Mouse (Mus musculus) heart, postnatal 0 days (tissue): Measurements from ENCODE around the gene Actl6b. TPM values are rescaled to one million over a fixed set of nuclear protein-coding genes. Genes with fewer than 3 reads are reported as not detected.
"Not testable (repeated sequence)": the region's sequence is repeated elsewhere in the genome, so short reads cannot be mapped to it uniquely, and the experiment has no call there.

Source experiments
- ATAC-seq: fragments of 200-750 bp; cut with Nextera tagmentation; 2 replicates; pipeline ENCODE4 v1.8.0; 2017; ENCODE audit warnings: low read depth, moderate number of reproducible peaks, moderate library complexity; ENCODE audit not compliant: insufficient read depth
- DNase-seq: peaks from one replicate; pipeline ENCODE4 v3.0.0-alpha.2; 2016; ENCODE audit warnings: low spot score
- H3K27ac ChIP-seq: fragments of 300-500 bp; sonication (generic); 2 replicates; pipeline ENCODE4 v1.5.1; 2014; ENCODE audit warnings: low read depth, mild to moderate bottlenecking
- H3K27me3 ChIP-seq: fragments of 300-500 bp; sonication (generic); 2 replicates; pipeline ENCODE4 v1.6.1; 2014; ENCODE audit warnings: low read length, mixed read lengths; ENCODE audit not compliant: control insufficient read depth, insufficient read depth
- H3K36me3 ChIP-seq: fragments of 300-500 bp; sonication (generic); replicated peaks from 2 replicates; pipeline ENCODE4 v1.6.1; 2014; ENCODE audit warnings: low read length, mixed read lengths; ENCODE audit not compliant: control insufficient read depth, insufficient read depth
- H3K4me1 ChIP-seq: fragments of 300-500 bp; sonication (generic); 2 replicates; pipeline ENCODE4 v1.6.1; 2014; ENCODE audit warnings: antibody characterized with exemption; ENCODE audit not compliant: control insufficient read depth, insufficient read depth
- H3K4me2 ChIP-seq: fragments of 300-500 bp; sonication (generic); 2 replicates; pipeline ENCODE4 v1.6.1; 2014; ENCODE audit warnings: low read depth, mild to moderate bottlenecking, low read length, moderate library complexity
- H3K4me3 ChIP-seq: fragments of 300-500 bp; sonication (generic); 2 replicates; pipeline ENCODE4 v1.5.1; 2014; ENCODE audit warnings: low read depth, low read length
- H3K9ac ChIP-seq: fragments of 300-500 bp; sonication (generic); replicated peaks from 2 replicates; pipeline ENCODE4 v1.6.1; 2014; ENCODE audit warnings: low read depth, low read length, mixed read lengths
- H3K9me3 ChIP-seq: fragments of 300-500 bp; sonication (generic); replicated peaks from 2 replicates; pipeline ENCODE4 v1.6.1; 2016; ENCODE audit warnings: low read length; ENCODE audit not compliant: control insufficient read depth
- CTCF ChIP-seq: IDR thresholded peaks from 2 replicates; pipeline ENCODE4 v1.5.1; 2016; ENCODE audit warnings: antibody characterized with exemption, control low read depth, low read depth
- EP300 ChIP-seq: IDR thresholded peaks from 2 replicates; pipeline ENCODE4 v1.6.1; 2016; ENCODE audit warnings: antibody characterized with exemption, low read depth
- WGBS: fragments of 180-500 bp; shearing (Covaris S2); extraction: QIAGEN DNeasy Blood & Tissue Kit; methylation state at CpG from one replicate; pipeline ENCODE4 v1.1.7; 2014; 5-methylcytosine and 5-hydroxymethylcytosine counted together
- microRNA-seq: library from miRNA; unstranded; fragments of <30 nt; microRNA quantifications from one replicate; pipeline ENCODE4, GENCODE M21; 2016
- polyA plus RNA-seq: library from polyadenylated mRNA; unstranded; fragments of >200 nt; fragmentation: Nextera tagmentation; extraction: Ambion mirVana; gene quantifications from 2 replicates; pipeline ENCODE4 v1.2.1, GENCODE M21; 2015
- total RNA-seq: library from RNA; depleted of rRNA; stranded (reverse); fragments of >200 nt; gene quantifications from 2 replicates; pipeline ENCODE4 v1.2.3, GENCODE M21; 2014; ENCODE audit warnings: low replicate concordance; rRNA removed

The Actl6b gene
- total and polyA plus RNA-seq, 2 experiments from 2014 or later, result not detected

GRCm38 (mm10) chr5:137610548-137611244 lies 57.4 kb downstream of the Actl6b start:
- ATAC-seq, result peak; percentile 79
- DNase-seq, result peak; percentile 85
- Histone ChIP-seq H3K9ac (peak overlapping the region; percentile 51), H3K27me3 (no peaks in the 10 kb centered on the region), H3K4me3 (peak overlapping the region; percentile 35), H3K36me3 (peaks cover 17% of the 10 kb centered on the region), H3K4me1 (peaks cover 31% of the 10 kb centered on the region), H3K27ac (peak overlapping the region; percentile 92), H3K4me2 (peak overlapping the region; percentile 53), H3K9me3 (no peaks in the 10 kb centered on the region)
- 8% methylated on average over 12 of the region's 12 CpGs for WGBS
- 0 out of 2 replicates have a peak, but pooled peaks have one; percentile 55 for TF ChIP-seq EP300
- TF ChIP-seq CTCF, result 0 out of 2 replicates have a peak, but pooled peaks have one; percentile 9

GRCm38 (mm10) chr5:137611245-137611602 lies 57.9 kb downstream of the Actl6b start:
- H3K9ac ChIP-seq, result peak overlapping the region; percentile 51
- no peaks in the 10 kb centered on the region for H3K9me3 ChIP-seq
- H3K4me2 ChIP-seq, result peak overlapping the region; percentile 53
- H3K4me1 ChIP-seq, result peaks cover 31% of the 10 kb centered on the region
- TF ChIP-seq EP300 (no peak), CTCF (no peak)
- H3K27me3 ChIP-seq, result no peaks in the 10 kb centered on the region
- ATAC-seq (peak; percentile 61), DNase-seq (peak; percentile 55)
- WGBS, result 6% methylated on average over 6 of the region's 6 CpGs
- H3K4me3 ChIP-seq, result peak overlapping the region; percentile 35
- H3K36me3 ChIP-seq, result peaks cover 12% of the 10 kb centered on the region
- peak overlapping the region; percentile 92 for H3K27ac ChIP-seq

- no peak for DNase-seq
- H3K4me3 ChIP-seq, result no peak overlapping the region
- no peak overlapping the region for H3K27ac ChIP-seq
- TF ChIP-seq EP300 (no peak), CTCF (no peak)
- H3K36me3 ChIP-seq, result no peaks in the 10 kb centered on the region
- 72% methylated on average over 5 of the region's 5 CpGs for WGBS
- no peak overlapping the region for H3K4me2 ChIP-seq
- H3K27me3 ChIP-seq, result no peaks in the 10 kb centered on the region
- H3K4me1 ChIP-seq, result peaks cover 31% of the 10 kb centered on the region
- no peaks in the 10 kb centered on the region for H3K9me3 ChIP-seq
- no peak for ATAC-seq
- no peak overlapping the region for H3K9ac ChIP-seq
Observed at GRCm38 (mm10) chr5:137613076-137613475, 59.8 kb downstream of the Actl6b start.

GRCm38 (mm10) chr5:137613550-137613949 lies 60.2 kb downstream of the Actl6b start, which contains the start of gene Pcolce:
Gene Pcolce, minus strand, starts transcription at chr5:137613784.
- Histone ChIP-seq H3K27me3 (no peaks in the 10 kb centered on the region), H3K9me3 (no peaks in the 10 kb centered on the region), H3K4me3 (no peak within 1 kb of the TSS), H3K4me1 (peaks cover 31% of the 10 kb centered on the region), H3K4me2 (no peak within 1 kb of the TSS), H3K27ac (peak within 1 kb of the TSS; percentile 17; the same call in 1 of the 2 replicates), H3K9ac (no peak within 1 kb of the TSS), H3K36me3 (no peaks in the 10 kb centered on the region)
- ATAC-seq (no peak), DNase-seq (no peak)
- 27% methylated on average over 11 of the region's 11 CpGs for WGBS
- TF ChIP-seq CTCF, result no peak
- no peak for TF ChIP-seq EP300

- H3K4me3 ChIP-seq, H3K36me3 ChIP-seq, H3K27me3 ChIP-seq, H3K27ac ChIP-seq, H3K4me2 ChIP-seq, H3K9me3 ChIP-seq, DNase-seq, ATAC-seq, H3K9ac ChIP-seq: not testable (repeated sequence)
- 93% methylated on average over 2 of the region's 2 CpGs for WGBS
- peaks cover 29% of the 10 kb centered on the region for H3K4me1 ChIP-seq
Observed at GRCm38 (mm10) chr5:137614921-137615320, 61.6 kb downstream of the Actl6b start.

- H3K4me3 ChIP-seq, result no peak overlapping the region
- peaks cover 25% of the 10 kb centered on the region for H3K4me1 ChIP-seq
- H3K27me3 ChIP-seq, result no peaks in the 10 kb centered on the region
- no peak overlapping the region for H3K9ac ChIP-seq
- 85% methylated on average over 7 of the region's 7 CpGs for WGBS
- no peaks in the 10 kb centered on the region for H3K9me3 ChIP-seq
- no peak for DNase-seq
- H3K36me3 ChIP-seq, result no peaks in the 10 kb centered on the region
- TF ChIP-seq CTCF, result no peak
- TF ChIP-seq EP300, result no peak
- no peak overlapping the region for H3K27ac ChIP-seq
- H3K4me2 ChIP-seq, result no peak overlapping the region
- ATAC-seq, result no peak
Observed at GRCm38 (mm10) chr5:137615347-137615746, 62.0 kb downstream of the Actl6b start.

Small RNA genes lying within 50 kb of the gene (microRNA-seq; reads per million reads assigned to microRNA genes)
- gene Mir6418, result 0.89 reads per million

Other genes starting within 250 kb of the Actl6b start
- gene Srrt, start 245.8 kb upstream of the Actl6b start, total RNA-seq, result 77.2 and 139 TPM in 2 replicates
- gene Srrt, start 245.8 kb upstream of the Actl6b start, polyA plus RNA-seq, result 34.9 and 38.0 TPM in 2 replicates
- 44.8 and 46.8 TPM in 2 replicates for gene Trip6, start 239.1 kb upstream of the Actl6b start, total RNA-seq
- gene Trip6, start 239.1 kb upstream of the Actl6b start, polyA plus RNA-seq, result 22.9 and 28.6 TPM in 2 replicates
- 7.3 and 14.8 TPM in 2 replicates for gene Slc12a9, start 219.9 kb upstream of the Actl6b start, total RNA-seq
- 4.0 and 4.5 TPM in 2 replicates for gene Slc12a9, start 219.9 kb upstream of the Actl6b start, polyA plus RNA-seq
- 99.2 and 113 TPM in 2 replicates for gene Ephb4, start 203.4 kb upstream of the Actl6b start, total RNA-seq
- gene Ephb4, start 203.4 kb upstream of the Actl6b start, polyA plus RNA-seq, result 20.4 and 23.1 TPM in 2 replicates
- under 0.01 and 0.43 TPM in 2 replicates for gene Zan, start 76.5 kb upstream of the Actl6b start, total RNA-seq
- gene Zan, start 76.5 kb upstream of the Actl6b start, polyA plus RNA-seq, result 0.04 TPM in 2 replicates
- 40.1 and 61.3 TPM in 2 replicates for gene Pop7, start 51.0 kb upstream of the Actl6b start, total RNA-seq
- 39.9 and 40.6 TPM in 2 replicates for gene Pop7, start 51.0 kb upstream of the Actl6b start, polyA plus RNA-seq
- 12.0 and 17.7 TPM in 2 replicates for gene Gigyf1, start 35.0 kb upstream of the Actl6b start, total RNA-seq
- gene Gigyf1, start 35.0 kb upstream of the Actl6b start, polyA plus RNA-seq, result 7.2 TPM in 2 replicates
- not detected in 2 replicates for gene Epo, start 20.3 kb upstream of the Actl6b start, total RNA-seq
- gene Epo, start 20.3 kb upstream of the Actl6b start, polyA plus RNA-seq, result not detected in 2 replicates
- gene Gnb2, start 20.0 kb upstream of the Actl6b start, total RNA-seq, result 599 and 872 TPM in 2 replicates
- gene Gnb2, start 20.0 kb upstream of the Actl6b start, polyA plus RNA-seq, result 301 TPM in 2 replicates
- gene Tfr2, start 16.3 kb downstream of the Actl6b start, total RNA-seq, result 0.50 TPM in 1 of 2 replicates, not detected in the other
- gene Tfr2, start 16.3 kb downstream of the Actl6b start, polyA plus RNA-seq, result 0.07 and 0.12 TPM in 2 replicates
- gene Mospd3, start 47.5 kb downstream of the Actl6b start, total RNA-seq, result 9.3 TPM in 1 of 2 replicates, not detected in the other
- 18.3 and 19.7 TPM in 2 replicates for gene Mospd3, start 47.5 kb downstream of the Actl6b start, polyA plus RNA-seq
- gene Pcolce, start 60.3 kb downstream of the Actl6b start, total RNA-seq, result 172 and 201 TPM in 2 replicates
- 116 and 122 TPM in 2 replicates for gene Pcolce, start 60.3 kb downstream of the Actl6b start, polyA plus RNA-seq
- 0.65 TPM in 1 of 2 replicates, not detected in the other for gene Fbxo24, start 75.5 kb downstream of the Actl6b start, total RNA-seq
- gene Fbxo24, start 75.5 kb downstream of the Actl6b start, polyA plus RNA-seq, result 0.11 and 0.16 TPM in 2 replicates
- gene Lrch4, start 75.6 kb downstream of the Actl6b start, total RNA-seq, result 12.7 and 19.7 TPM in 2 replicates
- 15.9 and 17.8 TPM in 2 replicates for gene Lrch4, start 75.6 kb downstream of the Actl6b start, polyA plus RNA-seq
- 1.6 and 5.3 TPM in 2 replicates for gene Gm20605, start 75.7 kb downstream of the Actl6b start, total RNA-seq
- 1.8 and 2.5 TPM in 2 replicates for gene Gm20605, start 75.7 kb downstream of the Actl6b start, polyA plus RNA-seq
- 10.4 TPM in 1 of 2 replicates, not detected in the other for gene Sap25, start 87.8 kb downstream of the Actl6b start, total RNA-seq
- 1.5 and 2.8 TPM in 2 replicates for gene Sap25, start 87.8 kb downstream of the Actl6b start, polyA plus RNA-seq
- 7.6 TPM in 1 of 2 replicates, not detected in the other for gene Irs3, start 92.2 kb downstream of the Actl6b start, total RNA-seq
- 0.08 and 0.23 TPM in 2 replicates for gene Irs3, start 92.2 kb downstream of the Actl6b start, polyA plus RNA-seq
- 27.0 and 28.8 TPM in 2 replicates for gene Agfg2, start 131.2 kb downstream of the Actl6b start, total RNA-seq
- 14.3 and 15.5 TPM in 2 replicates for gene Agfg2, start 131.2 kb downstream of the Actl6b start, polyA plus RNA-seq
- 1.3 and 5.8 TPM in 2 replicates for gene Nyap1, start 188.1 kb downstream of the Actl6b start, total RNA-seq
- 0.56 and 0.65 TPM in 2 replicates for gene Nyap1, start 188.1 kb downstream of the Actl6b start, polyA plus RNA-seq
- 167 and 192 TPM in 2 replicates for gene Tsc22d4, start 192.2 kb downstream of the Actl6b start, total RNA-seq
- 221 and 232 TPM in 2 replicates for gene Tsc22d4, start 192.2 kb downstream of the Actl6b start, polyA plus RNA-seq
- 24.0 and 24.5 TPM in 2 replicates for gene Ppp1r35, start 225.3 kb downstream of the Actl6b start, total RNA-seq
- 10.4 and 15.4 TPM in 2 replicates for gene Ppp1r35, start 225.3 kb downstream of the Actl6b start, polyA plus RNA-seq
- 18.0 and 19.6 TPM in 2 replicates for gene Mepce, start 234.1 kb downstream of the Actl6b start, total RNA-seq
- 5.0 and 5.4 TPM in 2 replicates for gene Mepce, start 234.1 kb downstream of the Actl6b start, polyA plus RNA-seq
- gene Zcwpw1, start 234.3 kb downstream of the Actl6b start, total RNA-seq, result 1.4 and 8.7 TPM in 2 replicates
- 2.2 and 3.6 TPM in 2 replicates for gene Zcwpw1, start 234.3 kb downstream of the Actl6b start, polyA plus RNA-seq